Mouse (Mus musculus): Measurements from ENCODE around the gene Mpped2. TPM values are rescaled to one million over a fixed set of nuclear protein-coding genes. Genes with fewer than 3 reads are reported as not detected.

Gene Mpped2
- polyA plus RNA-seq, 1 experiment = 1.1 TPM

DNA sequence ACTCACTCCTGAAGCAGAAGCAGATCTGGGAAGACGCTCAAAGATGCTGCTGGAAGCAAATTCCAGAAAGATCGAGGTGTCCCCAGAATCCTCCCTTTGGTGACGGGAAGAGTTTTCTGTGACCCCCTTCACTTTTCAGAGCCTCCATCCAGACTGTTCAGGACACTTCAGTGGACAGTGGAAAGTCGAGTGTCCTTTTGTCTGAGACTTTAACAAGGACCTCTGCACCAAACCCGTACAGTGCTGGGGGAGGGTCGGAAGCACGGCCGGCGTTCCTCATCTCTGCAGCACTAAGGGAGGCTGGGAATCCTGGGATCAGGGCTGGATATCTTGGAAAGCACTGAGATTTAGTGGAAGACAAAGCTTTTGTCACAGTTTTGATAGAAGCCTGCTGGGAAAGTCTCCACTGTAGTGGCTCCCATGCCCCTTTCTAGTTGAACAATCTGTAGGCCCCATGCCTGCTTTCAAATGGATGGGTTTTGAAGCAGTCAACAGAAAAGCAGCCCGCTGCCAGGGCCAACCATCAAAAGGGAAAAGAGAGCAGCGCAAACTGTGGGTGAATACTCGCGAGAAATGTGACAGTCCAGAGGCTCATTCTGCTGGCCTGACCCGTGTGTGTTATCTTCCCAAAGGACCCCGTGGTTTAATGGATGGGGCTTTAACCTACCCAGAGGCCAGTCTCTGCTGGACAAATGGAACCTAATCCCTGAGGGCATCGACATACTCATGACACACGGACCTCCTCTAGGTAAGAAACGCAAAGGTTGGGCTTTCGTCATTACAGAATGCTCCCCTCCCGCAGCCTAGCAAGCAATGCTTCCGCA lies 168.0 kb downstream of the Mpped2 start:
- Histone ChIP-seq H3K36me3 (ENCODE audit: control insufficient read depth, insufficient read depth, low read length) (no peaks in the 10 kb centered on the region), H3K4me1 (replicated peaks; ENCODE audit: control insufficient read depth, insufficient read depth, low read length) (no peaks in the 10 kb centered on the region), H3K4me3 (ENCODE audit: control insufficient read depth, insufficient read depth, low read length) (no peak overlapping the region), H3K27me3 (ENCODE audit: control insufficient read depth, insufficient read depth, low read length) (no peaks in the 10 kb centered on the region), H3K27ac (ENCODE audit: control insufficient read depth, insufficient read depth, low read length) (no peak overlapping the region)
- whole genome bisulfite sequencing = 96% methylated on average over 21 of the region's 21 CpGs
- TF ChIP-seq POLR2A (IDR thresholded peaks at IDR 0.05; ENCODE audit: control insufficient read depth, extremely low read depth, insufficient read depth, low read length, poor library complexity) (no peak), CTCF (IDR thresholded peaks at IDR 0.05; ENCODE audit: borderline replicate concordance, control insufficient read depth, extremely low read depth, insufficient read depth, low read length, poor library complexity) (no peak)
- no peak for DNase-seq

DNA sequence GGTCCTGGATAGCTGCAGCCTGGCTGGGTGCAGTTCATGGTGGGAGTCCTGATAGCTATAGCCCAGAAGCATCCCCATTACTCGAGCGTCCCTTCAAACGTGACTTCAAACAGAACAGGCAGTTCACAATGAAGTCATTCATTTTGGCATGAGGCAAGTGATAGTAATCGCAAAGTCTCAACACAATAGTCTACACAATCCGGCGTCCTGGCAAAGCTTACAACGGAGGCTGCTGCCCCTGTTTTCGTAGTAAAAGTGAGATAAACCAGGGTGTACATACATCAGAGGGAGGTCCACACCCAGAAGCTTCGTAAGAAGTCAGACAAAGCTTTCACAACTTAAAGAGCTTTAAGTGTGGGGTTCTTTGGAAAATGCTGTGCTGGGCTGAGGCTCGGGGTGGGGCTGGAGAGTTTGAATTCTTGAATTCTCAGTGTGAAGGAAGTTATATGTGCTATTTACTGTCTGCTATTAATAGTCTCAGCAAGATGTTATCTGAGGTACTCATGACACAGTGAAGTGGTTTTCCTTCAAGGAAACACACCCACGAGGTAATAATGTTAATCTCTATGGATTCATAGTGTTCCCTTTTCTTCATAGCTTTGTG lies 170.1 kb downstream of the Mpped2 start:
- H3K36me3 ChIP-seq (ENCODE audit: control insufficient read depth, insufficient read depth, low read length) = no peaks in the 10 kb centered on the region
- no peak for TF ChIP-seq POLR2A (IDR thresholded peaks at IDR 0.05; ENCODE audit: control insufficient read depth, extremely low read depth, insufficient read depth, low read length, poor library complexity)
- TF ChIP-seq CTCF (IDR thresholded peaks at IDR 0.05; ENCODE audit: borderline replicate concordance, control insufficient read depth, extremely low read depth, insufficient read depth, low read length, poor library complexity) = no peak
- DNase-seq = no peak
- H3K4me1 ChIP-seq (replicated peaks; ENCODE audit: control insufficient read depth, insufficient read depth, low read length) = no peaks in the 10 kb centered on the region
- no peak overlapping the region for H3K4me3 ChIP-seq (ENCODE audit: control insufficient read depth, insufficient read depth, low read length)
- H3K27me3 ChIP-seq (ENCODE audit: control insufficient read depth, insufficient read depth, low read length) = no peaks in the 10 kb centered on the region
- 55% methylated on average over 11 of the region's 11 CpGs for WGBS
- H3K27ac ChIP-seq (ENCODE audit: control insufficient read depth, insufficient read depth, low read length) = no peak overlapping the region

DNA sequence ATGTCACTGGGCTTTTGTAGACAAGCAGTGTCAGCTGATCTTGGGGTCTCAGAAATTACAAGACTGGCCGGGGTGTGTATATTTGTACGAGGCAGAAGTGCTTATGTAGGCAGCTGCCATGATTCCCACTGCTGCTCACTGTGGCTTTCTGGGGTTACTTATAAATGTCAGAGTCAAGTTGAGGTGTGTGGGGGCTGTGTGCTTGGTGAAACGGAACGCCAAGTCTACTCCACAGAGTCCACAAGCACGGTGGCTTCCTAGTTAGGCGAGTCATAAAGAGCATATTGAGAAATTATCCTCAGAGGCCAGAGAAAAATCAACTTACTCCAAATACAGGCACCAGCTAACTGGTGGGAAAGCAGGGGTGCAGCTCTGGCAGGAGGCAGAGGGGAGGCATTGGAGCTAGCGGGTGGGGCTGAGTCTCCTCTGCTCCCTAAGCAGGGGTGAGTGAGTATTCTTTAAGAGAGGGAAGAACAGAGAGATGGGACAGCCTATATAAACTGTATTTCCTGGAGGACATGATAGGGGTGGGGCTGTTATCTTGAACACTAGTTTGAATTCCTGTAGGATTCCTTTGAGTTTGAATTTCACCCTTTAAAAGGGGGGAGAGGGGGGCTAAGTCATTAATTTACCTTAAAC lies 172.2 kb downstream of the Mpped2 start:
- Histone ChIP-seq H3K4me3 (ENCODE audit: control insufficient read depth, insufficient read depth, low read length) (no peak overlapping the region), H3K27me3 (ENCODE audit: control insufficient read depth, insufficient read depth, low read length) (no peaks in the 10 kb centered on the region), H3K36me3 (ENCODE audit: control insufficient read depth, insufficient read depth, low read length) (no peaks in the 10 kb centered on the region), H3K27ac (ENCODE audit: control insufficient read depth, insufficient read depth, low read length) (no peak overlapping the region), H3K4me1 (replicated peaks; ENCODE audit: control insufficient read depth, insufficient read depth, low read length) (no peaks in the 10 kb centered on the region)
- WGBS = 93% methylated on average over 7 of the region's 7 CpGs
- no peak for DNase-seq
- no peak for TF ChIP-seq POLR2A (IDR thresholded peaks at IDR 0.05; ENCODE audit: control insufficient read depth, extremely low read depth, insufficient read depth, low read length, poor library complexity)

DNA sequence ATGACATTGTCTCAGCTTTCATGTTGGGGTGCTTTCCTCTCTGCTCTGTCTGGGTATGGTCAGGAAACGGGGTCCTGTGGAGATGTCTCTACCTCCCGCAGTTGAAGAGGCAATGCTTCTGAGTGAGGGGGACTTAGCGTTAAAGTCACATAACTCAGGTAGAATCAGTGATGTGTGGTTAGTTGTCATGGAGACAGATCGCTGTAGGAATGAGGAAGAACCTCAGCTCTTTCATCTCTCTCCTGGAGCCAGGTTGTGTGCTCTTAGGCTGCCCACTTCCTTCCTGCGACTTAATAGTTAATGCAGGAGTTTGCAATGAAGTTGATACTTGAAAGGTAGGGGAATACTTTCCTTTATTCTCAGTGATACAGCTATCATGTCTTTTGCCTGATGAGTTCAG lies 173.2 kb downstream of the Mpped2 start:
- WGBS = 7% methylated on average over 5 of the region's 5 CpGs
- H3K27ac ChIP-seq (ENCODE audit: control insufficient read depth, insufficient read depth, low read length) = no peak overlapping the region

DNA sequence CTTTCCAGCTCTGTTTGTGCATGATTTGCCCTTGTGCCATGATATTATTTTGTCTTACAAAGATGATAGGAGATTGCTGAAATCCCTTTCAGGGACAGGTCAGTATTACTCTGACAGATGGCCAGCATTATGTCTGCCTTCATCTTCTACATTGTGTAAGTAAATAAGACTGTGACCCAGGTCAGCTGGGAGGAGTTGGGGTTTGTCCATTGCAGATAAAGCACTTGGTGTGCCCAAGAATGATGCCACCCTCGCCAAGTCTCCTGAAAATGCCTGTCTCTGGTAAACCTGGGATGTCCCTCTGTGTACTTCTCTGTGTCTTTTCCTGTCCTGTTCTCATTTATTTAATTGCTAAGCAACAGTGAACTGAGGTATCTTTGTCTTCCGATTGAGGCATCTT lies 177.8 kb downstream of the Mpped2 start:
- Histone ChIP-seq H3K4me1 (replicated peaks; ENCODE audit: control insufficient read depth, insufficient read depth, low read length) (no peaks in the 10 kb centered on the region), H3K4me3 (ENCODE audit: control insufficient read depth, insufficient read depth, low read length) (no peak overlapping the region), H3K27ac (ENCODE audit: control insufficient read depth, insufficient read depth, low read length) (no peak overlapping the region), H3K36me3 (ENCODE audit: control insufficient read depth, insufficient read depth, low read length) (no peaks in the 10 kb centered on the region), H3K27me3 (ENCODE audit: control insufficient read depth, insufficient read depth, low read length) (no peaks in the 10 kb centered on the region)
- no peak for TF ChIP-seq POLR2A (IDR thresholded peaks at IDR 0.05; ENCODE audit: control insufficient read depth, extremely low read depth, insufficient read depth, low read length, poor library complexity)
- no peak for TF ChIP-seq CTCF (IDR thresholded peaks at IDR 0.05; ENCODE audit: borderline replicate concordance, control insufficient read depth, extremely low read depth, insufficient read depth, low read length, poor library complexity)
- WGBS = 89% methylated on average over 2 of the region's 2 CpGs
- DNase-seq = no peak

More for the DNA sequence above, 173.2 kb downstream of the Mpped2 start:
- H3K27me3 ChIP-seq (ENCODE audit: control insufficient read depth, insufficient read depth, low read length) = no peaks in the 10 kb centered on the region
- no peaks in the 10 kb centered on the region for H3K4me1 ChIP-seq (replicated peaks; ENCODE audit: control insufficient read depth, insufficient read depth, low read length)
- TF ChIP-seq CTCF (IDR thresholded peaks at IDR 0.05; ENCODE audit: borderline replicate concordance, control insufficient read depth, extremely low read depth, insufficient read depth, low read length, poor library complexity) = no peak
- H3K36me3 ChIP-seq (ENCODE audit: control insufficient read depth, insufficient read depth, low read length) = no peaks in the 10 kb centered on the region
- no peak overlapping the region for H3K4me3 ChIP-seq (ENCODE audit: control insufficient read depth, insufficient read depth, low read length)
- DNase-seq = no peak

DNA sequence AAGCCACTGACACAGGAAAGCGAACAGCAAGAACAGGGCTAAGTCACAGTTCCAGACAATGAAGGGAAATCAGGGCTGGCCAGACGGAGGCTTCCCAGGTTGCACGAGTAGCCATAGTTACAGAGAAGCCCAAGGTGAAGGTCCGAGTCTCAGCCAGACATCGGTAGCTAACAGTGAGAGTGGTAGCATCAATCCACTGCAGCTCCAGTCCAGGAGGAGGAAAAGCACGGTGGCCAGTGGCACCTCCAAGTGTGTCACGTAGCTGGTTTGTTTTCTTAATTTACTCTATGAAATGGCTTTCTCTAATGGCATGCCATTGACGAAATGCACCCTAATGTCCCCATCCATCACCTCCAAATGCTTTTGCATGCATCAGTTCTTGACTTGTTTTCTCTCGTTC lies 180.1 kb downstream of the Mpped2 start:
- TF ChIP-seq POLR2A (IDR thresholded peaks at IDR 0.05; ENCODE audit: control insufficient read depth, extremely low read depth, insufficient read depth, low read length, poor library complexity) (no peak), CTCF (IDR thresholded peaks at IDR 0.05; ENCODE audit: borderline replicate concordance, control insufficient read depth, extremely low read depth, insufficient read depth, low read length, poor library complexity) (no peak)
- 96% methylated on average over 9 of the region's 9 CpGs for WGBS
- no peaks in the 10 kb centered on the region for H3K4me1 ChIP-seq (replicated peaks; ENCODE audit: control insufficient read depth, insufficient read depth, low read length)

More for the DNA sequence above, 180.1 kb downstream of the Mpped2 start:
- Histone ChIP-seq H3K27me3 (ENCODE audit: control insufficient read depth, insufficient read depth, low read length) (no peaks in the 10 kb centered on the region), H3K27ac (ENCODE audit: control insufficient read depth, insufficient read depth, low read length) (no peak overlapping the region), H3K36me3 (ENCODE audit: control insufficient read depth, insufficient read depth, low read length) (no peaks in the 10 kb centered on the region), H3K4me3 (ENCODE audit: control insufficient read depth, insufficient read depth, low read length) (no peak overlapping the region)
- DNase-seq = no peak

Data from thymus, adult 2 months (tissue).